Mouse (Mus musculus): ENCODE results near the gene Tas2r118.

The Tas2r118 gene

GRCm38 (mm10) chr6:23969960-23970359 is at the start of gene Tas2r118:
Gene Tas2r118, minus strand, starts transcription at chr6:23970060.
- no peak for DNase-seq (ENCODE audit: low spot score in 2 of 2)

- no peak for DNase-seq (ENCODE audit: low spot score in 2 of 2)
Measured at GRCm38 (mm10) chr6:24018320-24018719, 48.5 kb upstream of the Tas2r118 start.

- no peak for DNase-seq (ENCODE audit: low spot score in 2 of 2)
Measured at GRCm38 (mm10) chr6:23993276-23993675, 23.4 kb upstream of the Tas2r118 start.

GRCm38 (mm10) chr6:23990687-23991387 is 21.0 kb upstream of the Tas2r118 start:
- DNase-seq (ENCODE audit: low spot score in 2 of 2), result no peak

- DNase-seq (ENCODE audit: low spot score in 2 of 2), result no peak
Measured at GRCm38 (mm10) chr6:23986293-23986692, 16.4 kb upstream of the Tas2r118 start.

- DNase-seq (ENCODE audit: low spot score in 2 of 2), result no peak
Measured at GRCm38 (mm10) chr6:23966980-23967379, 2.9 kb downstream of the Tas2r118 start.

- DNase-seq (ENCODE audit: low spot score in 2 of 2), result no peak
Measured at GRCm38 (mm10) chr6:23965925-23966324, 3.9 kb downstream of the Tas2r118 start.

- no peak for DNase-seq (ENCODE audit: low spot score in 2 of 2)
Measured at GRCm38 (mm10) chr6:23963741-23964140, 6.1 kb downstream of the Tas2r118 start.

- no peak for DNase-seq (ENCODE audit: low spot score in 2 of 2)
Measured at GRCm38 (mm10) chr6:23940776-23941175, 29.1 kb downstream of the Tas2r118 start.

GRCm38 (mm10) chr6:23938575-23939488 is 31.0 kb downstream of the Tas2r118 start:
- no peak for DNase-seq (ENCODE audit: low spot score in 2 of 2)

GRCm38 (mm10) chr6:23936414-23936813 is 33.4 kb downstream of the Tas2r118 start:
- no peak for DNase-seq (ENCODE audit: low spot score in 2 of 2)

GRCm38 (mm10) chr6:23923806-23924205 is 46.1 kb downstream of the Tas2r118 start:
- no peak for DNase-seq (ENCODE audit: low spot score in 2 of 2)
